Mouse (Mus musculus) ES-E14 (cell line): ENCODE data around the gene Kctd17. TPM values are rescaled to one million over a fixed set of nuclear protein-coding genes. Genes with fewer than 3 reads are reported as not detected.

ENCODE experiments used
- DNase-seq: peaks from one replicate; pipeline ENCODE4 v3.0.0-alpha.2; 2013; ENCODE audit warnings: low read depth, low spot score
- H3K27ac ChIP-seq: 2 replicates; pipeline ENCODE4 v1.5.1; 2012; ENCODE audit warnings: low read depth, mild to moderate bottlenecking, low read length, moderate library complexity, mixed read lengths; ENCODE audit not compliant: poor library complexity, insufficient read depth, severe bottlenecking
- H3K36me3 ChIP-seq: 2 replicates; pipeline ENCODE4 v1.6.1; 2012; ENCODE audit warnings: mild to moderate bottlenecking, low read length, moderate library complexity, mixed read lengths; ENCODE audit not compliant: control insufficient read depth, poor library complexity, insufficient read depth, severe bottlenecking
- H3K4me1 ChIP-seq, 2 experiments: fragments of 150-350 bp in 1 of 2; sonication (generic) in 1 of 2; 2 replicates each; pipeline ENCODE4 v1.6.1; 2012; ENCODE audit warnings: low read length in 2 of 2, mild to moderate bottlenecking in 1 of 2, mixed read lengths in 1 of 2; ENCODE audit not compliant: control insufficient read depth in 2 of 2, insufficient read depth in 2 of 2, poor library complexity in 1 of 2
- H3K4me3 ChIP-seq, 2 experiments: fragments of 150-350 bp in 1 of 2; sonication (generic) in 1 of 2; 2 replicates each; pipeline ENCODE4 v1.5.1; 2012; ENCODE audit warnings: low read length in 2 of 2, low read depth in 1 of 2, mild to moderate bottlenecking in 1 of 2, mixed read lengths in 1 of 2; ENCODE audit not compliant: insufficient read depth in 1 of 2, poor library complexity in 1 of 2, severe bottlenecking in 1 of 2
- H3K9ac ChIP-seq: 2 replicates; pipeline ENCODE4 v1.6.1; 2012; ENCODE audit warnings: low read depth, mild to moderate bottlenecking, low read length, mixed read lengths; ENCODE audit not compliant: poor library complexity, insufficient read depth, severe bottlenecking
- H3K9me3 ChIP-seq: fragments of 150-350 bp; sonication (generic); 2 replicates; pipeline ENCODE4 v1.6.1; 2012; ENCODE audit warnings: low read depth, mild to moderate bottlenecking, low read length; ENCODE audit not compliant: control insufficient read depth, insufficient read depth
- CHD2 ChIP-seq: IDR thresholded peaks from 2 replicates; pipeline ENCODE4 v1.6.1; 2014; ENCODE audit warnings: mild to moderate bottlenecking, low read depth, low read length, inconsistent platforms
- HCFC1 ChIP-seq: IDR thresholded peaks from 2 replicates; pipeline ENCODE4 v1.6.1; 2012; ENCODE audit warnings: low read length, inconsistent platforms, borderline replicate concordance; ENCODE audit not compliant: insufficient read depth
- MAFK ChIP-seq: IDR thresholded peaks from 2 replicates; pipeline ENCODE4 v1.6.1; 2014; ENCODE audit warnings: mild to moderate bottlenecking, low read depth, low read length, inconsistent platforms; ENCODE audit not compliant: insufficient read depth
- ZC3H11A ChIP-seq: IDR thresholded peaks from 2 replicates; pipeline ENCODE4 v1.6.1; 2012; ENCODE audit warnings: low read depth, mild to moderate bottlenecking, inconsistent platforms, low read length, borderline replicate concordance
- ZNF384 ChIP-seq: IDR thresholded peaks from 2 replicates; pipeline ENCODE4 v1.6.1; 2012; ENCODE audit warnings: low read depth, low read length, inconsistent platforms
- in situ Hi-C, 2 experiments: fragments of 600-800 bp; cut with MboI; formaldehyde crosslinking; loops; one replicate each; pipeline ENCODE4 v1.15.1; 2025; ENCODE audit warnings: low sequenced_read_pairs in 2 of 2, inconsistent platforms in 1 of 2; ENCODE audit not compliant: unreplicated experiment in 2 of 2
- total RNA-seq: library from RNA; depleted of rRNA; stranded (reverse); fragments of 300-350 nt; gene quantifications from 2 replicates; pipeline ENCODE4 v1.2.3, GENCODE M21; 2012; rRNA removed

Gene Kctd17
- 24.7 and 28.0 TPM in 2 replicates for total RNA-seq

DNA sequence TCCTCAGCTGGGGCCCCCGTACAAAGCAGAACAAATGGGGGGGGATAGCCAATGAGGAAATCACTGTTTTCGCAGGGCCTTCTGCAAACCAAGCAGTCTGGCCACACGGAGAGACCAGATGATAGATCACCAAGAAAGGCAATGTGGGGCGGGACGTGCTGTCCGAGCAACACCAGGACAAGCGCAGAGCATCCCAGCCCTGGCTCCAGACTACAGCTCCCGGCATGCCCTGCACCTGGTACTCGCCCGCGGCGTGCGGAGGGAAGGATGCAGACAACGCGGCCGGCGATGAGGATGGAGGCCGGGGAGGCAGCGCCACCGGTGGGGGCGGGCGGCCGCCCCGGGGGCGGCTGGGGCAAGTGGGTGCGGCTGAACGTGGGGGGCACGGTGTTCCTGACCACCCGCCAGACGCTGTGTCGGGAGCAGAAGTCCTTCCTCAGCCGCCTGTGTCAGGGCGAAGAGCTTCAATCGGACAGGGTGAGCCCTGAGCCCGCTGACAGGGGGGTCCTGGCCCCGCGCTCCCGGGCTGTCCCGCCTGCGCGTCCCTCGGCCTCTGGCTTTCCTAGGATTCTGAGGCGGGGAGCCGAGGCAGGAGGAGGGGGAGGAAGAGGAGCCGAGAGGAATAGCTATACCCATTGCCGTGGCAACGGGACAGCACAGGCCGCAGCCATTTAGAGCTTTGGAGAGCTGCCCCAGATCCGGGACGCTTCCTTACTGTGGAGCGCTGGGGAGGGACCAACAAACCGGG is at the start of gene Kctd17:
Gene Kctd17 (plus strand): TSS at position 174 of the 748 bp plus-strand sequence.
- in situ Hi-C loops: no loop called here
- H3K27ac ChIP-seq: no peak within 1 kb of the TSS
- H3K9me3 ChIP-seq: no peaks in the 10 kb centered on the region
- no peak for TF ChIP-seq ZC3H11A
- TF ChIP-seq HCFC1: peak; percentile 88
- no peak for DNase-seq
- H3K9ac ChIP-seq: peak within 1 kb of the TSS; percentile 68
- H3K36me3 ChIP-seq: peaks cover under 1% of the 10 kb centered on the region; the same call in 1 of the 2 replicates
- peak within 1 kb of the TSS; percentile 79 to 91 for H3K4me3 ChIP-seq
- H3K4me1 ChIP-seq: peaks cover 0 to 12% of the 10 kb centered on the region in 2 experiments; a peak in 3 of 4 replicates

- no peak for DNase-seq
- H3K4me3 ChIP-seq: no peak overlapping the region
- H3K9ac ChIP-seq: no peak overlapping the region
- H3K4me1 ChIP-seq: peaks cover 3% of the 10 kb centered on the region in 2 experiments; a peak in 2 of 4 replicates
- TF ChIP-seq MAFK (no peak), ZNF384 (no peak), CHD2 (no peak), ZC3H11A (no peak)
- no peaks in the 10 kb centered on the region for H3K36me3 ChIP-seq
- H3K9me3 ChIP-seq: no peaks in the 10 kb centered on the region
- no peak overlapping the region for H3K27ac ChIP-seq
- in situ Hi-C loops: no loop called here
These were observed 48.2 kb upstream of the Kctd17 start for GRCm38 (mm10) chr15:78380208-78380607.

- Histone ChIP-seq H3K9me3 (no peaks in the 10 kb centered on the region), H3K36me3 (no peaks in the 10 kb centered on the region), H3K4me1 (peaks cover 3% of the 10 kb centered on the region in 2 experiments; a peak in 2 of 4 replicates), H3K27ac (no peak overlapping the region), H3K9ac (no peak overlapping the region), H3K4me3 (no peak overlapping the region)
- no peak for DNase-seq
- TF ChIP-seq MAFK: no peak
- TF ChIP-seq ZNF384: no peak
- no peak for TF ChIP-seq ZC3H11A
- no peak for TF ChIP-seq CHD2
- TF ChIP-seq HCFC1: no peak
- in situ Hi-C loops: no loop called here
These were observed 47.6 kb upstream of the Kctd17 start for GRCm38 (mm10) chr15:78380741-78381140.

DNA sequence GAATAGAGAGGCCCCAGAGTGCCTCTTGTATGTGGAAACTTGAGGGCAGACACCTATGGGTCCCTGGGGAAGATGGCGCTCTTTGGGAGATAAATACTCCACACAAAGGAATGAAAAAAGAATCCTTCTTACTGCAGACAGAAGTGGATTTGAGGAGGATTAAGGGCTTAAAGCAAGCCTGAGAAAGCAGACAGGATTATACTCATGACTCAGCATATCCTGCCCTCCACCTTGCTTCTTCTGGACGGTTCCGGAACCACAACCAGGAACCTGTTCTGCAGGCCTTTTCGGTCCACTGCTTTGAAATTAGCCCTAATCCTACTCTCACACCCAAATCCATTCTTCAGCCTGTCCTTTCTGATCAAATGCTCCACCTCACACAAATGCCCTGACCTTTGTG is 46.2 kb upstream of the Kctd17 start:
- Histone ChIP-seq H3K27ac (no peak overlapping the region; the same call in 1 of the 2 replicates), H3K36me3 (no peaks in the 10 kb centered on the region), H3K4me3 (no peak overlapping the region), H3K4me1 (peaks cover 3% of the 10 kb centered on the region in 2 experiments; a peak in 2 of 4 replicates), H3K9me3 (no peaks in the 10 kb centered on the region), H3K9ac (no peak overlapping the region)
- TF ChIP-seq MAFK (peak; percentile 63), ZC3H11A (no peak), ZNF384 (no peak)
- in situ Hi-C loops: no loop called here
- no peak for DNase-seq
